Mouse (Mus musculus): ENCODE measurements around the gene Hand1. TPM values are rescaled to one million over a fixed set of nuclear protein-coding genes. Genes with fewer than 3 reads are reported as not detected.
A peak's percentile ranks its signal among the peaks of the same experiment; 100 is the strongest.
"Not testable (repeated sequence)": the region's sequence is repeated elsewhere in the genome, so short reads cannot be mapped to it uniquely, and the experiment has no call there.

Hand1 gene
- polyA plus RNA-seq, 1 experiment from 2014 or later, result 0.07 TPM

GRCm38 (mm10) chr11:57823159-57823558, 9.5 kb downstream of the Hand1 start:
- DNase-seq; H3K9ac ChIP-seq (replicated peaks); ATAC-seq; H3K36me3 ChIP-seq (replicated peaks; ENCODE audit: insufficient read depth, low read length); H3K9me3 ChIP-seq (ENCODE audit: low read length); H3K4me2 ChIP-seq (ENCODE audit: low read depth, low read length); H3K4me3 ChIP-seq (ENCODE audit: low read depth, low read length); H3K4me1 ChIP-seq (ENCODE audit: insufficient read depth); H3K27ac ChIP-seq (ENCODE audit: low read depth): not testable (repeated sequence)
- peak; percentile 14; the same call in 1 of the 2 replicates for TF ChIP-seq CTCF (IDR thresholded peaks at IDR 0.05; ENCODE audit: low read depth)
- 91% methylated on average over 2 of the region's 2 CpGs for WGBS (ENCODE audit: insufficient replicate concordance)
- H3K27me3 ChIP-seq (ENCODE audit: insufficient read depth, low read length), result peaks cover 21% of the 10 kb centered on the region

GRCm38 (mm10) chr11:57819999-57820581, 12.5 kb downstream of the Hand1 start:
- ATAC-seq, result 0 out of 2 replicates have a peak, but pooled peaks have one; percentile 31
- no peak overlapping the region for H3K4me3 ChIP-seq (ENCODE audit: low read depth, low read length)

GRCm38 (mm10) chr11:57818189-57818588, 14.4 kb downstream of the Hand1 start:
- Histone ChIP-seq H3K9ac (replicated peaks) (no peak overlapping the region), H3K4me3 (ENCODE audit: low read depth, low read length) (no peak overlapping the region), H3K27ac (ENCODE audit: low read depth) (no peak overlapping the region), H3K9me3 (ENCODE audit: low read length) (no peaks in the 10 kb centered on the region), H3K4me1 (ENCODE audit: insufficient read depth) (no peaks in the 10 kb centered on the region), H3K27me3 (ENCODE audit: insufficient read depth, low read length) (no peaks in the 10 kb centered on the region), H3K4me2 (ENCODE audit: low read depth, low read length) (no peak overlapping the region), H3K36me3 (replicated peaks; ENCODE audit: insufficient read depth, low read length) (0 out of 2 replicates have a peak, but pooled peaks cover under 1% of the 10 kb centered on the region)
- ATAC-seq, result no peak
- no peak for TF ChIP-seq EP300 (IDR thresholded peaks at IDR 0.05; ENCODE audit: low read depth)
- TF ChIP-seq CTCF (IDR thresholded peaks at IDR 0.05; ENCODE audit: low read depth), result peak; percentile 25; the same call in 1 of the 2 replicates
- WGBS (ENCODE audit: insufficient replicate concordance), result 80% methylated on average over 4 of the region's 4 CpGs
- DNase-seq, result no peak

More at GRCm38 (mm10) chr11:57819999-57820581, 12.5 kb downstream of the Hand1 start:
- Histone ChIP-seq H3K27ac (ENCODE audit: low read depth) (no peak overlapping the region), H3K4me2 (ENCODE audit: low read depth, low read length) (no peak overlapping the region), H3K9me3 (ENCODE audit: low read length) (no peaks in the 10 kb centered on the region), H3K4me1 (ENCODE audit: insufficient read depth) (no peaks in the 10 kb centered on the region), H3K36me3 (replicated peaks; ENCODE audit: insufficient read depth, low read length) (no peaks in the 10 kb centered on the region), H3K9ac (replicated peaks) (no peak overlapping the region), H3K27me3 (ENCODE audit: insufficient read depth, low read length) (no peaks in the 10 kb centered on the region)
- 20% methylated on average over 9 of the region's 9 CpGs for WGBS (ENCODE audit: insufficient replicate concordance)
- peak; percentile 88 for DNase-seq
- peak; percentile 93 for TF ChIP-seq CTCF (IDR thresholded peaks at IDR 0.05; ENCODE audit: low read depth)
- TF ChIP-seq EP300 (IDR thresholded peaks at IDR 0.05; ENCODE audit: low read depth), result no peak

- Histone ChIP-seq H3K9ac (replicated peaks) (no peak overlapping the region), H3K27ac (ENCODE audit: low read depth) (no peak overlapping the region), H3K9me3 (ENCODE audit: low read length) (no peaks in the 10 kb centered on the region), H3K4me1 (ENCODE audit: insufficient read depth) (no peaks in the 10 kb centered on the region), H3K36me3 (replicated peaks; ENCODE audit: insufficient read depth, low read length) (peaks cover 12% of the 10 kb centered on the region; the same call in 1 of the 2 replicates), H3K4me3 (ENCODE audit: low read depth, low read length) (no peak overlapping the region), H3K27me3 (ENCODE audit: insufficient read depth, low read length) (no peaks in the 10 kb centered on the region), H3K4me2 (ENCODE audit: low read depth, low read length) (no peak overlapping the region)
- WGBS (ENCODE audit: insufficient replicate concordance), result 84% methylated on average over 3 of the region's 3 CpGs
- no peak for TF ChIP-seq CTCF (IDR thresholded peaks at IDR 0.05; ENCODE audit: low read depth)
- TF ChIP-seq EP300 (IDR thresholded peaks at IDR 0.05; ENCODE audit: low read depth), result no peak
- no peak for DNase-seq
- no peak for ATAC-seq
Observed at GRCm38 (mm10) chr11:57813641-57814040, 19.0 kb downstream of the Hand1 start.

- Histone ChIP-seq H3K36me3 (replicated peaks; ENCODE audit: insufficient read depth, low read length) (peaks cover 12% of the 10 kb centered on the region; the same call in 1 of the 2 replicates), H3K27ac (ENCODE audit: low read depth) (peak overlapping the region; percentile 64; the same call in 1 of the 2 replicates), H3K9me3 (ENCODE audit: low read length) (no peaks in the 10 kb centered on the region), H3K4me3 (ENCODE audit: low read depth, low read length) (no peak overlapping the region), H3K27me3 (ENCODE audit: insufficient read depth, low read length) (no peaks in the 10 kb centered on the region), H3K9ac (replicated peaks) (no peak overlapping the region), H3K4me2 (ENCODE audit: low read depth, low read length) (no peak overlapping the region), H3K4me1 (ENCODE audit: insufficient read depth) (no peaks in the 10 kb centered on the region)
- ATAC-seq (peak; percentile 87), DNase-seq (no peak)
- TF ChIP-seq CTCF (IDR thresholded peaks at IDR 0.05; ENCODE audit: low read depth) (no peak), EP300 (IDR thresholded peaks at IDR 0.05; ENCODE audit: low read depth) (0 out of 2 replicates have a peak, but pooled peaks have one; percentile 15)
- 88% methylated on average over 8 of the region's 8 CpGs for WGBS (ENCODE audit: insufficient replicate concordance)
Observed at GRCm38 (mm10) chr11:57812212-57812611, 20.4 kb downstream of the Hand1 start.

- H3K36me3 ChIP-seq (replicated peaks; ENCODE audit: insufficient read depth, low read length), result peaks cover 12% of the 10 kb centered on the region; the same call in 1 of the 2 replicates
Observed at GRCm38 (mm10) chr11:57811006-57811405, 21.6 kb downstream of the Hand1 start.

More at GRCm38 (mm10) chr11:57811006-57811405, 21.6 kb downstream of the Hand1 start:
- Histone ChIP-seq H3K9me3 (ENCODE audit: low read length) (no peaks in the 10 kb centered on the region), H3K9ac (replicated peaks) (no peak overlapping the region), H3K27ac (ENCODE audit: low read depth) (no peak overlapping the region), H3K27me3 (ENCODE audit: insufficient read depth, low read length) (no peaks in the 10 kb centered on the region), H3K4me3 (ENCODE audit: low read depth, low read length) (no peak overlapping the region), H3K4me1 (ENCODE audit: insufficient read depth) (no peaks in the 10 kb centered on the region), H3K4me2 (ENCODE audit: low read depth, low read length) (no peak overlapping the region)
- TF ChIP-seq CTCF (IDR thresholded peaks at IDR 0.05; ENCODE audit: low read depth) (no peak), EP300 (IDR thresholded peaks at IDR 0.05; ENCODE audit: low read depth) (no peak)
- WGBS (ENCODE audit: insufficient replicate concordance), result 82% methylated on average over 7 of the region's 7 CpGs
- no peak for ATAC-seq
- no peak for DNase-seq

All from liver, postnatal 0 days (tissue).